Mouse (Mus musculus): ENCODE results near the gene Phf3.

- TF ChIP-seq POLR2A (IDR thresholded peaks at IDR 0.05; ENCODE audit: insufficient read length, low read depth) (no peak), REST (IDR thresholded peaks at IDR 0.05; ENCODE audit: insufficient read depth, insufficient read length) (no peak), MAX (IDR thresholded peaks at IDR 0.05; ENCODE audit: low read depth) (no peak), TCF12 (IDR thresholded peaks at IDR 0.05; ENCODE audit: insufficient read depth, poor library complexity, severe bottlenecking) (no peak), E2F4 (IDR thresholded peaks at IDR 0.05; ENCODE audit: insufficient read depth) (no peak), MYOG (IDR thresholded peaks at IDR 0.05; ENCODE audit: control insufficient read depth in 1 of 3, insufficient read depth in 1 of 3, insufficient read length in 2 of 3, low read depth in 2 of 3) (no peak), POLR2AphosphoS2 (IDR thresholded peaks at IDR 0.05; ENCODE audit: insufficient read length, low read depth) (no peak), CEBPB (IDR thresholded peaks at IDR 0.05; ENCODE audit: insufficient read depth, poor library complexity, severe bottlenecking) (no peak), USF1 (IDR thresholded peaks at IDR 0.05; ENCODE audit: low read depth) (no peak), MYOD1 (IDR thresholded peaks at IDR 0.05; ENCODE audit: control insufficient read depth in 1 of 3, insufficient read length in 2 of 3, low read depth in 2 of 3) (no peak), TCF3 (IDR thresholded peaks at IDR 0.05; ENCODE audit: insufficient read length, low read depth) (no peak), SRF (IDR thresholded peaks at IDR 0.05; ENCODE audit: control insufficient read depth, insufficient read length, low read depth) (no peak)
Observed at GRCm38 (mm10) chr1:30832778-30833177, 40.9 kb downstream of the Phf3 start.

All from myocyte (in vitro differentiated cells).